Mouse (Mus musculus): ENCODE results near the gene Auts2. TPM values are rescaled to one million over a fixed set of nuclear protein-coding genes. Genes with fewer than 3 reads are reported as not detected.

Gene Auts2
- polyA plus RNA-seq, 1 experiment, result 9.6 TPM

GRCm38 (mm10) chr5:131873116-131873515, 670.0 kb downstream of the Auts2 start:
- H3K4me1 ChIP-seq (ENCODE audit: control insufficient read depth, insufficient read depth, low read length), result no peaks in the 10 kb centered on the region
- no peak for TF ChIP-seq POLR2A (IDR thresholded peaks at IDR 0.05; ENCODE audit: borderline replicate concordance, extremely low read depth, low read depth, low read length)
- TF ChIP-seq CTCF (IDR thresholded peaks at IDR 0.05; ENCODE audit: insufficient read depth, low read length), result no peak
- no peak overlapping the region for H3K4me3 ChIP-seq (replicated peaks; ENCODE audit: extremely low read depth, low read depth, low read length)
- WGBS, result 76% methylated on average over 4 of the region's 4 CpGs
- no peak for DNase-seq

- H3K4me1 ChIP-seq (ENCODE audit: control insufficient read depth, insufficient read depth, low read length), result no peaks in the 10 kb centered on the region
- no peak for TF ChIP-seq POLR2A (IDR thresholded peaks at IDR 0.05; ENCODE audit: borderline replicate concordance, extremely low read depth, low read depth, low read length)
- TF ChIP-seq CTCF (IDR thresholded peaks at IDR 0.05; ENCODE audit: insufficient read depth, low read length), result no peak
- no peak for DNase-seq
- H3K4me3 ChIP-seq (replicated peaks; ENCODE audit: extremely low read depth, low read depth, low read length), result no peak overlapping the region
- WGBS, result 87% methylated on average over 11 of the region's 11 CpGs
Measured at GRCm38 (mm10) chr5:131869711-131870499, 673.2 kb downstream of the Auts2 start.

- 85% methylated on average over 5 of the region's 5 CpGs for WGBS
- TF ChIP-seq CTCF (IDR thresholded peaks at IDR 0.05; ENCODE audit: insufficient read depth, low read length) (no peak), POLR2A (IDR thresholded peaks at IDR 0.05; ENCODE audit: borderline replicate concordance, extremely low read depth, low read depth, low read length) (no peak)
- no peak overlapping the region for H3K4me3 ChIP-seq (replicated peaks; ENCODE audit: extremely low read depth, low read depth, low read length)
- H3K4me1 ChIP-seq (ENCODE audit: control insufficient read depth, insufficient read depth, low read length), result no peaks in the 10 kb centered on the region
- no peak for DNase-seq
Measured at GRCm38 (mm10) chr5:131865200-131865599, 677.9 kb downstream of the Auts2 start.

- TF ChIP-seq CTCF (IDR thresholded peaks at IDR 0.05; ENCODE audit: insufficient read depth, low read length) (no peak), POLR2A (IDR thresholded peaks at IDR 0.05; ENCODE audit: borderline replicate concordance, extremely low read depth, low read depth, low read length) (no peak)
- H3K4me1 ChIP-seq (ENCODE audit: control insufficient read depth, insufficient read depth, low read length), result no peaks in the 10 kb centered on the region
- 87% methylated on average over 5 of the region's 5 CpGs for WGBS
- no peak for DNase-seq
- H3K4me3 ChIP-seq (replicated peaks; ENCODE audit: extremely low read depth, low read depth, low read length), result no peak overlapping the region
Measured at GRCm38 (mm10) chr5:131857976-131858375, 685.2 kb downstream of the Auts2 start.

GRCm38 (mm10) chr5:131855358-131855757, 687.8 kb downstream of the Auts2 start:
- WGBS, result 11% methylated on average over 8 of the region's 8 CpGs
- Histone ChIP-seq H3K4me1 (ENCODE audit: control insufficient read depth, insufficient read depth, low read length) (no peaks in the 10 kb centered on the region), H3K4me3 (replicated peaks; ENCODE audit: extremely low read depth, low read depth, low read length) (no peak overlapping the region)
- TF ChIP-seq CTCF (IDR thresholded peaks at IDR 0.05; ENCODE audit: insufficient read depth, low read length) (no peak), POLR2A (IDR thresholded peaks at IDR 0.05; ENCODE audit: borderline replicate concordance, extremely low read depth, low read depth, low read length) (no peak)
- peak; percentile 8 for DNase-seq

- H3K4me1 ChIP-seq (ENCODE audit: control insufficient read depth, insufficient read depth, low read length), result no peaks in the 10 kb centered on the region
- WGBS, result 87% methylated on average over 20 of the region's 20 CpGs
- DNase-seq, result no peak
- H3K4me3 ChIP-seq (replicated peaks; ENCODE audit: extremely low read depth, low read depth, low read length), result no peak overlapping the region
- no peak for TF ChIP-seq POLR2A (IDR thresholded peaks at IDR 0.05; ENCODE audit: borderline replicate concordance, extremely low read depth, low read depth, low read length)
Measured at GRCm38 (mm10) chr5:131851597-131852453, 691.3 kb downstream of the Auts2 start.

DNA sequence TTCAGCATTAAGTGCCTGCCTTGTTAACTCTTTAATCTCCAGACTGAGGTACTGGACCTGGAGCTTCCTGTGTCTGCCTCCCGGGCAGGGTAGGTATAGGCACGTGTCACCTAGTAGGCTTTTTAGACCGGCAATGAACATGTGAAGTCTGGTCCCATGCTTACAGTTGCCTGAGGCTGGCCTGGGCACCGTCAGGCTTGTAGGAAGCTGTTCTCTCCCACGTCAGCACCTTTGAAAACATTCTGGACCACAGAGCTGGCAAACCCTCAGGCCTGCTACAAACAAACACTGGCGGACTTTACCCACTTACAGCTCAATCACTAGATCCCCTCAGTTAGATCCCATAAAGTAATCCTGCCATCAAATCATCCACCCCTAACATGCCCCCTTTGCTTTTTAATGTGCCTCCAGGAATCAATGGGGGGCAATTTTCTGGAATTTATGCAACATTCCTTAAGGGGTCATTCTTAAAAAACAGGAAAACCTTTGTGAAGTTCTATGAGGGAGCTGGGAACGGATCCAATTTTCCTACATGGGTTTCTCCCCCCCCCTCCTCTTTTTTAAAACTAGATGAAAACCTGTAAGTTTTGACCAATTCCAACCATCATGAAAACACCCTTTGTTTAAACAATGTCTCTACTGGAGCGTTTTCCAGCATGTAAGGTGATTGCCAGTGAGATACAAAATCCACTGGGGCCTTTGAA, 692.4 kb downstream of the Auts2 start:
- WGBS, result 62% methylated on average over 8 of the region's 8 CpGs
- DNase-seq, result no peak
- TF ChIP-seq CTCF (IDR thresholded peaks at IDR 0.05; ENCODE audit: insufficient read depth, low read length), result no peak
- TF ChIP-seq POLR2A (IDR thresholded peaks at IDR 0.05; ENCODE audit: borderline replicate concordance, extremely low read depth, low read depth, low read length), result no peak
- Histone ChIP-seq H3K4me1 (ENCODE audit: control insufficient read depth, insufficient read depth, low read length) (no peaks in the 10 kb centered on the region), H3K4me3 (replicated peaks; ENCODE audit: extremely low read depth, low read depth, low read length) (no peak overlapping the region)

- TF ChIP-seq POLR2A (IDR thresholded peaks at IDR 0.05; ENCODE audit: borderline replicate concordance, extremely low read depth, low read depth, low read length) (no peak), CTCF (IDR thresholded peaks at IDR 0.05; ENCODE audit: insufficient read depth, low read length) (no peak)
- Histone ChIP-seq H3K4me1 (ENCODE audit: control insufficient read depth, insufficient read depth, low read length) (no peaks in the 10 kb centered on the region), H3K4me3 (replicated peaks; ENCODE audit: extremely low read depth, low read depth, low read length) (no peak overlapping the region)
- WGBS, result 88% methylated on average over 3 of the region's 3 CpGs
- DNase-seq, result no peak
Measured at GRCm38 (mm10) chr5:131849644-131850043, 693.5 kb downstream of the Auts2 start.

GRCm38 (mm10) chr5:131844519-131844800, 698.7 kb downstream of the Auts2 start:
- 74% methylated on average over 9 of the region's 9 CpGs for WGBS
- Histone ChIP-seq H3K4me3 (replicated peaks; ENCODE audit: extremely low read depth, low read depth, low read length) (no peak overlapping the region), H3K4me1 (ENCODE audit: control insufficient read depth, insufficient read depth, low read length) (no peaks in the 10 kb centered on the region)
- DNase-seq, result no peak
- TF ChIP-seq POLR2A (IDR thresholded peaks at IDR 0.05; ENCODE audit: borderline replicate concordance, extremely low read depth, low read depth, low read length) (no peak), CTCF (IDR thresholded peaks at IDR 0.05; ENCODE audit: insufficient read depth, low read length) (no peak)

Data from lung, adult 2 months (tissue).